Mouse (Mus musculus) lung, postnatal 0 days (tissue): ENCODE results near the gene Brd2. TPM values are rescaled to one million over a fixed set of nuclear protein-coding genes. Genes with fewer than 3 reads are reported as not detected.

ENCODE experiments used
- ATAC-seq: fragments of 200-750 bp; cut with Nextera tagmentation; 2 replicates; pipeline ENCODE4 v1.8.0; 2017; ENCODE audit warnings: moderate library complexity
- DNase-seq: peaks from one replicate; pipeline ENCODE4 v3.0.0-alpha.2; 2016; ENCODE audit warnings: low spot score
- H3K27ac ChIP-seq: fragments of 300-500 bp; sonication (generic); 2 replicates; pipeline ENCODE4 v1.5.1; 2014; ENCODE audit warnings: antibody characterized with exemption, mild to moderate bottlenecking, low read length, mixed read lengths
- H3K27me3 ChIP-seq: fragments of 300-500 bp; sonication (generic); replicated peaks from 2 replicates; pipeline ENCODE4 v1.6.1; 2014; ENCODE audit warnings: low read length, mixed read lengths; ENCODE audit not compliant: insufficient read depth
- H3K36me3 ChIP-seq: fragments of 300-500 bp; sonication (generic); 2 replicates; pipeline ENCODE4 v1.6.1; 2014; ENCODE audit warnings: low read length, mixed read lengths; ENCODE audit not compliant: insufficient read depth
- H3K4me1 ChIP-seq: fragments of 300-500 bp; sonication (generic); 2 replicates; pipeline ENCODE4 v1.6.1; 2014; ENCODE audit warnings: antibody characterized with exemption, low read depth, low read length, mixed read lengths; ENCODE audit not compliant: insufficient read depth
- H3K4me2 ChIP-seq: fragments of 300-500 bp; sonication (generic); replicated peaks from 2 replicates; pipeline ENCODE4 v1.6.1; 2014; ENCODE audit warnings: low read depth, mild to moderate bottlenecking, low read length, moderate library complexity, mixed read lengths
- H3K4me3 ChIP-seq: fragments of 300-500 bp; sonication (generic); 2 replicates; pipeline ENCODE4 v1.5.1; 2014; ENCODE audit warnings: low read depth, low read length
- H3K9ac ChIP-seq: fragments of 300-500 bp; sonication (generic); replicated peaks from 2 replicates; pipeline ENCODE4 v1.6.1; 2014; ENCODE audit warnings: low read depth, mild to moderate bottlenecking
- H3K9me3 ChIP-seq: fragments of 300-500 bp; sonication (generic); 2 replicates; pipeline ENCODE4 v1.6.1; 2016; ENCODE audit warnings: low read length, mixed read lengths
- CTCF ChIP-seq: IDR thresholded peaks from 2 replicates; pipeline ENCODE4 v1.5.1; 2016; ENCODE audit warnings: antibody characterized with exemption, mild to moderate bottlenecking
- EP300 ChIP-seq: IDR thresholded peaks from 2 replicates; pipeline ENCODE4 v1.6.1; 2016; ENCODE audit warnings: antibody characterized with exemption, mild to moderate bottlenecking, control low read depth
- WGBS: fragments of 180-500 bp; shearing (Covaris S2); extraction: QIAGEN DNeasy Blood & Tissue Kit; methylation state at CpG from one replicate; pipeline ENCODE4 v1.1.7; 2014; 5-methylcytosine and 5-hydroxymethylcytosine counted together
- polyA plus RNA-seq: library from polyadenylated mRNA; unstranded; fragments of >200 nt; fragmentation: Nextera tagmentation; extraction: Ambion mirVana; gene quantifications from 2 replicates; pipeline ENCODE4 v1.2.1, GENCODE M21; 2015

The Brd2 gene
- polyA plus RNA-seq, 1 experiment from 2014 or later, result 80.2 TPM

DNA sequence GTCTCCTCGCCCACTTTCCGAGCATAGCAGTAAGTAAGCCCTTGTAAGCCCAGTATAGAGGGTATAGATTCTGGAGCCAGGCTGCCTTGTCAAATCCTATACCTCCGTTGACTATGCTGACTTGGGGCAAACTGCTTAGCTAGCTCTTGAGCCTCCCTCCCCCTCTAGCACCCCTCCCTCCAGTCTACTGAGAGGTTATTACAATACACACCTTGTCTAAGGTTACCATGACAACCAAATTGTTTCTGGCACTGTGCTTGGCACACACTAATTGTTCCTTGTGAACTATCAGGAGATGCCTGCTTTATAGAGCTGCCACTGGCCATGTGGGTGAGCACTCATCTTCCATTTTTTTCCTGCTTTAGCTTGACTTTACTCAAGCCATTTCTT is 12.6 kb downstream of the Brd2 start:
- WGBS, result 61% methylated on average over 3 of the region's 3 CpGs
- H3K27me3 ChIP-seq, result no peaks in the 10 kb centered on the region
- H3K9me3 ChIP-seq, result no peaks in the 10 kb centered on the region
- no peak overlapping the region for H3K27ac ChIP-seq
- DNase-seq, result peak; percentile 39
- ATAC-seq, result peak; percentile 42
- H3K9ac ChIP-seq, result no peak overlapping the region
- H3K4me1 ChIP-seq, result no peaks in the 10 kb centered on the region
- TF ChIP-seq EP300, result no peak
- no peak for TF ChIP-seq CTCF
- peaks cover 38% of the 10 kb centered on the region for H3K36me3 ChIP-seq
- H3K4me3 ChIP-seq, result no peak overlapping the region
- no peak overlapping the region for H3K4me2 ChIP-seq

- ATAC-seq (peak; percentile 42), DNase-seq (no peak)
- Histone ChIP-seq H3K27ac (no peak overlapping the region), H3K27me3 (no peaks in the 10 kb centered on the region), H3K4me2 (no peak overlapping the region), H3K36me3 (peaks cover 32% of the 10 kb centered on the region), H3K9me3 (no peaks in the 10 kb centered on the region), H3K4me1 (no peaks in the 10 kb centered on the region), H3K4me3 (no peak overlapping the region), H3K9ac (no peak overlapping the region)
- WGBS, result 73% methylated on average over 14 of the region's 14 CpGs
- TF ChIP-seq EP300, result no peak
- peak; percentile 45 for TF ChIP-seq CTCF
These were observed 13.2 kb downstream of the Brd2 start for GRCm38 (mm10) chr17:34109038-34109805.

GRCm38 (mm10) chr17:34108460-34108859 is 14.0 kb downstream of the Brd2 start:
- TF ChIP-seq CTCF (no peak), EP300 (no peak)
- DNase-seq (no peak), ATAC-seq (no peak)
- H3K27me3 ChIP-seq, result no peaks in the 10 kb centered on the region
- no peak overlapping the region for H3K27ac ChIP-seq
- no peak overlapping the region for H3K4me2 ChIP-seq
- no peak overlapping the region for H3K4me3 ChIP-seq
- no peaks in the 10 kb centered on the region for H3K9me3 ChIP-seq
- H3K36me3 ChIP-seq, result peaks cover 24% of the 10 kb centered on the region
- 78% methylated on average over 5 of the region's 6 CpGs for WGBS
- no peak overlapping the region for H3K9ac ChIP-seq
- no peaks in the 10 kb centered on the region for H3K4me1 ChIP-seq

GRCm38 (mm10) chr17:34107109-34107867 is 15.1 kb downstream of the Brd2 start:
- Histone ChIP-seq H3K27ac (no peak overlapping the region), H3K4me1 (no peaks in the 10 kb centered on the region), H3K4me2 (no peak overlapping the region), H3K9ac (no peak overlapping the region), H3K36me3 (peaks cover 12% of the 10 kb centered on the region), H3K27me3 (no peaks in the 10 kb centered on the region), H3K9me3 (no peaks in the 10 kb centered on the region), H3K4me3 (no peak overlapping the region)
- DNase-seq (no peak), ATAC-seq (0 out of 2 replicates have a peak, but pooled peaks have one; percentile 13)
- WGBS, result 80% methylated on average over 7 of the region's 7 CpGs
- no peak for TF ChIP-seq EP300
- no peak for TF ChIP-seq CTCF

GRCm38 (mm10) chr17:34106555-34106954 is 15.9 kb downstream of the Brd2 start:
- no peaks in the 10 kb centered on the region for H3K27me3 ChIP-seq
- no peak overlapping the region for H3K9ac ChIP-seq
- no peak overlapping the region for H3K4me3 ChIP-seq
- H3K4me1 ChIP-seq, result no peaks in the 10 kb centered on the region
- TF ChIP-seq EP300, result no peak
- no peak overlapping the region for H3K27ac ChIP-seq
- no peak overlapping the region for H3K4me2 ChIP-seq
- peaks cover 6% of the 10 kb centered on the region; the same call in 1 of the 2 replicates for H3K36me3 ChIP-seq
- 77% methylated on average over 7 of the region's 7 CpGs for WGBS
- ATAC-seq (no peak), DNase-seq (no peak)
- H3K9me3 ChIP-seq, result no peaks in the 10 kb centered on the region

GRCm38 (mm10) chr17:34104804-34105203 is 17.6 kb downstream of the Brd2 start:
- Histone ChIP-seq H3K27ac (no peak overlapping the region), H3K36me3 (no peaks in the 10 kb centered on the region), H3K9ac (no peak overlapping the region), H3K4me2 (no peak overlapping the region), H3K27me3 (no peaks in the 10 kb centered on the region), H3K9me3 (no peaks in the 10 kb centered on the region), H3K4me3 (no peak overlapping the region), H3K4me1 (no peaks in the 10 kb centered on the region)
- no peak for DNase-seq
- ATAC-seq, result no peak
- TF ChIP-seq EP300 (no peak), CTCF (no peak)
- WGBS, result 72% methylated on average over 9 of the region's 9 CpGs
